Mouse (Mus musculus): ENCODE measurements at regions not wholly inside any gene's neighbourhood (a gene's known extent, or its start where the extent isn't known, plus 50 kb on each side); places are given as distances from the start of the nearest gene placed in this dataset.

- no peak for DNase-seq
These were observed 291.8 kb downstream of the Il20rb start for GRCm38 (mm10) chr9:100194604-100195444.

DNA sequence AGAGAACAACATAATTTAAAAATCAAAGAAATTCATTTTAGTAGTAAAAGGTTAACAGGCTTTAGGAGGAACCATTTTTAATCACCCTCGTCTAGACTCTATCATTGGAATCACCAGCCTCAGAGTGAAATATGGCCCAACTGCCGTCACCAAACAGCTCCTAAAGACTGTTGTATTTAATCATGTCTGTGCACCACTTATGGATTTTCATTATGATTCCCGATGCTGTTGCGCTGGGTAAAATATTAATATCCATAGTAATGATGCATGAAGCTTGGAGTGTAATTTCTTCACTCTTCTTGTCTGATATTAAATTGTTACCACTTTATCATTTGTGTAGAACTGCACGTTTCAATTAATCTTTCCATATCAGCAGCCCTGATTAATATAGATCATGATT is 292.4 kb downstream of the Il20rb start:
- DNase-seq, result no peak

DNA sequence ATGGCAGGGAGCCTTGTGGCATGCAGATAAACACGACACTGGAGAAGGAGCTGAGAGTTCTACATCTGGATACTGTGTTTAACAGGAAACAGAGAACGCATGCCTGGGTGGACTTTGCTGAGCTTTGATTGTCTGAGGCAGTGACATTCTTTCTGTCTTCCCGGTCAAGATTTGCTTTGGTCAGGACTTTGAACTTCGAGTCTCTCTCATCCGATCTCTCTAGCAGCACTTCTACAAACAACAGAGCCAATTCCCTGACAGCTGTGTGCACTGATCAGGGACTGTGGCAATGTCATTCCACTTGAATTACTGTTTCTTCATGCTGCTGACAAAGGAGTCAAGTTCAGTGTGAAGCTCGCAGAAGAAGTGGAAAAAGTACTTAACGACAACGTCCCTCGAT is 302.5 kb downstream of the Il20rb start:
- DNase-seq, result peak in 1 of 2 experiments; percentile 13

DNA sequence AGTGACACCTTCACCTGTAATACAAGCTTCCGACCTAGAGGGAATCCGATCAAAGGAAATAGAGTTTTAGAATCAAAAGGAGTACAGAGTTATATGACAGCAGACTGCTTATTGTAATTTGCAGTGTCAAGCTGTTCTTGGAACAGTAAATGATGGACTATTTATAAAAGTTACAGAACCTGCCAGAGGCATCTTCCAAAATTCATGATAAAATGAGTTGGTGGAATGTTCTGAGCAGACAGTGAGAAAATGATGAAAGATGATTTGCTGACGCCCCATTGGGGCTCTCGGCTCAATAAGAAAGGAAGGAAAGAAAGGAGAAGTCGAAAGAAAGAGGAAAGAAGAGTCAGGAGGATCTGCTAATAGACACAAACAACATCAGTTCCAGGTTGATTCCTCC is 300.3 kb upstream of the Sox14 start:
- DNase-seq, result no peak

- DNase-seq, result no peak
These were observed 290.3 kb upstream of the Sox14 start for GRCm38 (mm10) chr9:100166256-100166655.

DNA sequence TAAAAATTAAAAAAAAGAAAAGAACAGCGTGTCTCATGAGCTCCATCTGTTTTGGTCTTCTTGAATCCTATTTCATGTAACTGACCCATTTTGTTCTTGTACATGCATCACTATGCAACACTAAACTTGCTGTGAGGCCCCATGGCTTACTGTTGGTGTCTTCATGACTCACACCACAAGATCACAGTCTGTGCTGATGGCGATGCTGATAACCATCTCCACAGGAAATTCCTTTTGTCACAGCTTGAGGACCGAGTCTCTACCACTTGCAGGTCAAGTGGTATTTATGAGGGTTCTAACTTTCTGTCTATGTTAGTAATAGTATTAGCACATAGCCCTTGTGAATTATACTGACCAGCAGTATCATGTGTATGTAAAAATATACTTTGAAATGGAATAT is 286.0 kb upstream of the Sox14 start:
- DNase-seq, result no peak
